Comparison of ENCODE assay signal across 8 mouse cellular contexts in genomic region chr10:7727011-7727410, GRCm38 (mm10). TPM values are rescaled to one million over a fixed set of nuclear protein-coding genes. Genes with fewer than 3 reads are reported as not detected.
A peak's percentile ranks its signal among the peaks of the same experiment; 100 is the strongest.
DNase-seq lines count a peak whose midpoint lies in the region; ATAC-seq lines count a peak whose summit lies in the region.

No protein-coding gene starts in this region.

- H3K9me3 ChIP-seq in heart, embryonic 12.5 days (replicated peaks) = no peaks in the 10 kb centered on the region
- no peaks in the 10 kb centered on the region for H3K9me3 ChIP-seq in hindbrain, embryonic 13.5 days
- H3K9me3 ChIP-seq in midbrain, embryonic 12.5 days = no peaks in the 10 kb centered on the region

- peak overlapping the region; percentile 87; the same call in 1 of the 2 replicates for H3K9ac ChIP-seq in heart, embryonic 12.5 days
- peak overlapping the region; percentile 61 for H3K9ac ChIP-seq in hindbrain, embryonic 13.5 days
- peak overlapping the region; percentile 84 for H3K9ac ChIP-seq in midbrain, embryonic 12.5 days (replicated peaks)

- 23% methylated on average over 3 of the region's 3 CpGs for WGBS in heart, embryonic 12.5 days
- 30% methylated on average over 3 of the region's 3 CpGs for WGBS in hindbrain, embryonic 13.5 days
- WGBS in midbrain, embryonic 12.5 days = 34% methylated on average over 3 of the region's 3 CpGs

- peaks cover 12% of the 10 kb centered on the region for H3K4me1 ChIP-seq in heart, embryonic 12.5 days (replicated peaks)
- peaks cover 36% of the 10 kb centered on the region for H3K4me1 ChIP-seq in hindbrain, embryonic 13.5 days (replicated peaks)
- peaks cover 17% of the 10 kb centered on the region for H3K4me1 ChIP-seq in midbrain, embryonic 12.5 days

- no peak for ATAC-seq in heart, embryonic 12.5 days (ENCODE audit: insufficient number of reproducible peaks, low FRiP score)
- ATAC-seq in hindbrain, embryonic 13.5 days (ENCODE audit: low FRiP score) = no peak
- no peak for ATAC-seq in midbrain, embryonic 12.5 days (ENCODE audit: low FRiP score, low read depth)
- no peak for ATAC-seq in frontal cortex, adult (ENCODE audit: low TSS enrichment)

- peak overlapping the region; percentile 95 for H3K4me2 ChIP-seq in heart, embryonic 12.5 days
- peak overlapping the region; percentile 66 for H3K4me2 ChIP-seq in hindbrain, embryonic 13.5 days
- peak overlapping the region; percentile 88 for H3K4me2 ChIP-seq in midbrain, embryonic 12.5 days (replicated peaks)

- no peaks in the 10 kb centered on the region for H3K27me3 ChIP-seq in heart, embryonic 12.5 days (replicated peaks)
- H3K27me3 ChIP-seq in hindbrain, embryonic 13.5 days = no peaks in the 10 kb centered on the region
- H3K27me3 ChIP-seq in midbrain, embryonic 12.5 days = no peaks in the 10 kb centered on the region

- no peaks in the 10 kb centered on the region for H3K36me3 ChIP-seq in heart, embryonic 12.5 days
- H3K36me3 ChIP-seq in hindbrain, embryonic 13.5 days = no peaks in the 10 kb centered on the region
- no peaks in the 10 kb centered on the region for H3K36me3 ChIP-seq in midbrain, embryonic 12.5 days

- no peak for DNase-seq in heart, adult 11 months
- DNase-seq in MN1 (ENCODE audit: low spot score) = peak; percentile 35
- DNase-seq in left cerebral cortex, adult 11 months (ENCODE audit: low spot score) = no peak
- no peak for DNase-seq in right cerebral cortex, adult 2 months (ENCODE audit: low spot score in 2 of 2)

- peak overlapping the region; percentile 71 for H3K4me3 ChIP-seq in heart, embryonic 12.5 days
- H3K4me3 ChIP-seq in hindbrain, embryonic 13.5 days = peak overlapping the region; percentile 62
- H3K4me3 ChIP-seq in midbrain, embryonic 12.5 days = peak overlapping the region; percentile 92

- no peak overlapping the region for H3K27ac ChIP-seq in heart, embryonic 12.5 days (ENCODE audit: poor library complexity, severe bottlenecking)
- H3K27ac ChIP-seq in hindbrain, embryonic 13.5 days = no peak overlapping the region
- no peak overlapping the region for H3K27ac ChIP-seq in midbrain, embryonic 12.5 days (replicated peaks)

RNA-seq across cellular contexts. Expression of gene Katna1, which starts 1.2 kb away (rescaled TPM):
- 33.4 and 37.0 TPM in 2 replicates for polyA plus RNA-seq in heart, embryonic 12.5 days (2016; fragmentation: Nextera tagmentation; extraction: Ambion mirVana)
- 35.9 and 36.6 TPM in 2 replicates for polyA plus RNA-seq in hindbrain, embryonic 13.5 days (2015; fragmentation: Nextera tagmentation; extraction: Ambion mirVana)
- 51.5 and 56.5 TPM in 2 replicates for polyA plus RNA-seq in midbrain, embryonic 12.5 days (2016; fragmentation: Nextera tagmentation; extraction: Ambion mirVana)

RNA-seq across cellular contexts. Expression of gene Lats1, which starts 46.0 kb away (rescaled TPM):
- polyA plus RNA-seq in heart, embryonic 12.5 days (2016; fragmentation: Nextera tagmentation; extraction: Ambion mirVana) = 5.5 and 5.8 TPM in 2 replicates
- 10.4 and 10.8 TPM in 2 replicates for polyA plus RNA-seq in hindbrain, embryonic 13.5 days (2015; fragmentation: Nextera tagmentation; extraction: Ambion mirVana)
- 16.0 and 18.2 TPM in 2 replicates for polyA plus RNA-seq in midbrain, embryonic 12.5 days (2016; fragmentation: Nextera tagmentation; extraction: Ambion mirVana)

RNA-seq across cellular contexts. Expression of gene Pcmt1, which starts 46.1 kb away (rescaled TPM):
- polyA plus RNA-seq in heart, embryonic 12.5 days (2016; fragmentation: Nextera tagmentation; extraction: Ambion mirVana) = 131 and 134 TPM in 2 replicates
- 166 and 171 TPM in 2 replicates for polyA plus RNA-seq in hindbrain, embryonic 13.5 days (2015; fragmentation: Nextera tagmentation; extraction: Ambion mirVana)
- polyA plus RNA-seq in midbrain, embryonic 12.5 days (2016; fragmentation: Nextera tagmentation; extraction: Ambion mirVana) = 137 and 144 TPM in 2 replicates

RNA-seq across cellular contexts. Expression of gene Nup43, which starts 59.7 kb away (rescaled TPM):
- 34.5 and 39.7 TPM in 2 replicates for polyA plus RNA-seq in heart, embryonic 12.5 days (2016; fragmentation: Nextera tagmentation; extraction: Ambion mirVana)
- 35.8 and 38.2 TPM in 2 replicates for polyA plus RNA-seq in hindbrain, embryonic 13.5 days (2015; fragmentation: Nextera tagmentation; extraction: Ambion mirVana)
- 49.8 and 51.6 TPM in 2 replicates for polyA plus RNA-seq in midbrain, embryonic 12.5 days (2016; fragmentation: Nextera tagmentation; extraction: Ambion mirVana)
